Mouse (Mus musculus) MEL (cell line): Measurements from ENCODE around the gene Fgf3. TPM values are rescaled to one million over a fixed set of nuclear protein-coding genes. Genes with fewer than 3 reads are reported as not detected.

Source experiments
- DNase-seq: peaks from one replicate; pipeline ENCODE4 v3.0.0; 2011; ENCODE audit warnings: low read depth, low spot score
- H3K27ac ChIP-seq: 2 replicates; pipeline ENCODE4 v1.5.1; 2012; ENCODE audit warnings: low read depth, mild to moderate bottlenecking, control low read depth, low read length, moderate library complexity; ENCODE audit not compliant: control insufficient read depth
- H3K27me3 ChIP-seq, 2 experiments: fragments of 150-350 bp in 1 of 2; sonication (generic) in 1 of 2; 2 replicates each; pipeline ENCODE4 v1.6.1; 2012; ENCODE audit warnings: low read length in 2 of 2, mild to moderate bottlenecking in 2 of 2, improper control_type of control experiment in 1 of 2, moderate library complexity in 1 of 2; ENCODE audit not compliant: insufficient read depth in 2 of 2, control insufficient read depth in 1 of 2
- H3K36me3 ChIP-seq, 2 experiments: 2 replicates each; pipeline ENCODE4 v1.6.1; 2012 to 2014; ENCODE audit warnings: low read length in 2 of 2, improper control_type of control experiment in 1 of 2, inconsistent platforms in 1 of 2, mild to moderate bottlenecking in 1 of 2; ENCODE audit not compliant: insufficient read depth in 2 of 2, control insufficient read depth in 1 of 2
- H3K4me1 ChIP-seq, 2 experiments: fragments of 150-350 bp in 1 of 2; sonication (generic) in 1 of 2; 2 replicates each; pipeline ENCODE4 v1.6.1; 2012; ENCODE audit warnings: low read length in 2 of 2, improper control_type of control experiment in 1 of 2, mild to moderate bottlenecking in 1 of 2; ENCODE audit not compliant: insufficient read depth in 2 of 2, control insufficient read depth in 1 of 2
- H3K4me3 ChIP-seq, 2 experiments: fragments of 150-350 bp in 1 of 2; sonication (generic) in 1 of 2; 2 replicates each; pipeline ENCODE4 v1.5.1; 2012; ENCODE audit warnings: low read depth in 2 of 2, low read length in 2 of 2, mild to moderate bottlenecking in 2 of 2, moderate library complexity in 2 of 2, control low read depth in 1 of 2, improper control_type of control experiment in 1 of 2; ENCODE audit not compliant: control insufficient read depth in 1 of 2, insufficient read depth in 1 of 2
- H3K79me2 ChIP-seq: 2 replicates; pipeline ENCODE4 v1.6.1; 2012; ENCODE audit warnings: mild to moderate bottlenecking, low read length, moderate library complexity; ENCODE audit not compliant: control insufficient read depth, poor library complexity, insufficient read depth
- H3K9ac ChIP-seq: 2 replicates; pipeline ENCODE4 v1.6.1; 2012; ENCODE audit warnings: low read depth, mild to moderate bottlenecking, control low read depth, low read length, moderate library complexity; ENCODE audit not compliant: control insufficient read depth, poor library complexity, severe bottlenecking
- H3K9me3 ChIP-seq: fragments of 150-350 bp; sonication (generic); replicated peaks from 2 replicates; pipeline ENCODE4 v1.6.1; 2012; ENCODE audit warnings: mild to moderate bottlenecking, low read length, improper control_type of control experiment, moderate library complexity; ENCODE audit not compliant: insufficient read depth
- BHLHE40 ChIP-seq: IDR thresholded peaks from 2 replicates; pipeline ENCODE4 v1.6.1; 2012; ENCODE audit warnings: low read depth, mild to moderate bottlenecking, inconsistent platforms, low read length, improper control_type of control experiment, borderline replicate concordance
- CHD2 ChIP-seq: IDR thresholded peaks from 2 replicates; pipeline ENCODE4 v1.6.1; 2011; ENCODE audit warnings: low read length, improper control_type of control experiment
- CTCF ChIP-seq, 3 experiments: IDR thresholded peaks in 2 of 3; conservative IDR thresholded peaks in 1 of 3; 2 replicates each; pipeline ENCODE4 v1.5.1; 2011 to 2012; ENCODE audit warnings: low read length in 3 of 3, low read depth in 2 of 3, mild to moderate bottlenecking in 2 of 3, improper control_type of control experiment in 1 of 3, inconsistent platforms in 1 of 3, mixed read lengths in 1 of 3, moderate library complexity in 1 of 3; ENCODE audit not compliant: control insufficient read depth in 1 of 3, insufficient read depth in 1 of 3, poor library complexity in 1 of 3, severe bottlenecking in 1 of 3
- E2F4 ChIP-seq: IDR thresholded peaks from 2 replicates; pipeline ENCODE4 v1.6.1; 2011; ENCODE audit warnings: low read depth, low read length, improper control_type of control experiment, borderline replicate concordance
- ELF1 ChIP-seq: IDR thresholded peaks from 2 replicates; pipeline ENCODE4 v1.6.1; 2014; ENCODE audit warnings: low read depth, mild to moderate bottlenecking, inconsistent platforms, low read length, improper control_type of control experiment, moderate library complexity
- EP300 ChIP-seq, 2 experiments: IDR thresholded peaks; 2 replicates each; pipeline ENCODE4 v1.6.1; 2011; ENCODE audit warnings: improper control_type of control experiment in 2 of 2, low read length in 2 of 2, low read depth in 1 of 2, mild to moderate bottlenecking in 1 of 2
- ETS1 ChIP-seq: IDR thresholded peaks from 2 replicates; pipeline ENCODE4 v1.6.1; 2012; ENCODE audit warnings: low read depth, mild to moderate bottlenecking, inconsistent platforms, low read length, improper control_type of control experiment, moderate library complexity
- HCFC1 ChIP-seq: IDR thresholded peaks from 2 replicates; pipeline ENCODE4 v1.6.1; 2012; ENCODE audit warnings: low read depth, mild to moderate bottlenecking, inconsistent platforms, low read length, improper control_type of control experiment, moderate library complexity
- MAFK ChIP-seq: IDR thresholded peaks from 2 replicates; pipeline ENCODE4 v1.6.1; 2011; ENCODE audit warnings: low read depth, mild to moderate bottlenecking, low read length, improper control_type of control experiment, borderline replicate concordance
- MAX ChIP-seq: IDR thresholded peaks from 2 replicates; pipeline ENCODE4 v1.6.1; 2011; ENCODE audit warnings: low read length, improper control_type of control experiment
- MEF2A ChIP-seq: IDR thresholded peaks from 2 replicates; pipeline ENCODE4 v1.6.1; 2014; ENCODE audit warnings: low read depth, mild to moderate bottlenecking, inconsistent platforms, low read length, improper control_type of control experiment; ENCODE audit not compliant: poor library complexity, insufficient replicate concordance, severe bottlenecking; ENCODE audit errors: extremely low read depth
- MYB ChIP-seq: IDR thresholded peaks from 2 replicates; pipeline ENCODE4 v1.6.1; 2011; ENCODE audit warnings: mild to moderate bottlenecking, low read depth, low read length, improper control_type of control experiment
- MYC ChIP-seq: IDR thresholded peaks from 2 replicates; pipeline ENCODE4 v1.6.1; 2011; ENCODE audit warnings: low read depth, mild to moderate bottlenecking, low read length, improper control_type of control experiment, moderate library complexity
- POLR2AphosphoS2 ChIP-seq: IDR thresholded peaks from 2 replicates; pipeline ENCODE4 v1.6.1; 2011; ENCODE audit warnings: low read length, improper control_type of control experiment
- RAD21 ChIP-seq: IDR thresholded peaks from 2 replicates; pipeline ENCODE4 v1.6.1; 2011; ENCODE audit warnings: mild to moderate bottlenecking, low read depth, low read length, improper control_type of control experiment
- RCOR1 ChIP-seq: IDR thresholded peaks from 2 replicates; pipeline ENCODE4 v1.6.1; 2012; ENCODE audit warnings: low read depth, mild to moderate bottlenecking, inconsistent platforms, low read length, improper control_type of control experiment
- SMC3 ChIP-seq: IDR thresholded peaks from 2 replicates; pipeline ENCODE4 v1.6.1; 2011; ENCODE audit warnings: low read depth, low read length, improper control_type of control experiment
- TAL1 ChIP-seq: IDR thresholded peaks from 2 replicates; pipeline ENCODE4 v1.6.1; 2012; ENCODE audit warnings: mild to moderate bottlenecking, inconsistent platforms, low read length, moderate library complexity, mixed read lengths
- TBP ChIP-seq: IDR thresholded peaks from 2 replicates; pipeline ENCODE4 v1.8.0; 2011; ENCODE audit warnings: low read depth, low read length, improper control_type of control experiment
- UBTF ChIP-seq: IDR thresholded peaks from 2 replicates; pipeline ENCODE4 v1.6.1; 2012; ENCODE audit warnings: low read depth, mild to moderate bottlenecking, inconsistent platforms, low read length, improper control_type of control experiment, moderate library complexity, borderline replicate concordance; ENCODE audit not compliant: insufficient read depth
- USF1 ChIP-seq: IDR thresholded peaks from 2 replicates; pipeline ENCODE4 v1.6.1; 2014; ENCODE audit warnings: low read depth, mild to moderate bottlenecking, inconsistent platforms, low read length, improper control_type of control experiment, moderate library complexity
- USF2 ChIP-seq, 2 experiments: IDR thresholded peaks; 2 replicates each; pipeline ENCODE4 v1.6.1; 2011 to 2012; ENCODE audit warnings: improper control_type of control experiment in 2 of 2, low read length in 2 of 2, borderline replicate concordance in 1 of 2, inconsistent platforms in 1 of 2, low read depth in 1 of 2, mild to moderate bottlenecking in 1 of 2; ENCODE audit not compliant: insufficient read depth in 1 of 2
- ZKSCAN1 ChIP-seq: IDR thresholded peaks from 2 replicates; pipeline ENCODE4 v1.6.1; 2012; ENCODE audit warnings: low read depth, mild to moderate bottlenecking, inconsistent platforms, low read length, improper control_type of control experiment, moderate library complexity
- ZNF384 ChIP-seq: IDR thresholded peaks from 2 replicates; pipeline ENCODE4 v1.6.1; 2012; ENCODE audit warnings: low read depth, mild to moderate bottlenecking, inconsistent platforms, low read length, improper control_type of control experiment
- polyA plus RNA-seq, 2 experiments: library from polyadenylated mRNA; stranded (reverse) in 1 of 2; unstranded in 1 of 2; fragments of >175 nt in 1 of 2; fragments of >200 nt in 1 of 2; gene quantifications; 2 replicates each; pipeline versions ENCODE4 v1.2.1 to v1.2.4; 2012; ENCODE audit warnings: low replicate concordance in 2 of 2, low read depth in 1 of 2; ENCODE audit not compliant: insufficient read length in 2 of 2, insufficient read depth in 1 of 2, missing spikeins in 1 of 2
- total RNA-seq: library from RNA; depleted of rRNA; stranded (reverse); fragments of 300-350 nt; gene quantifications from 2 replicates; pipeline ENCODE4 v1.2.3, GENCODE M21; 2012

The Fgf3 gene
- total and polyA plus RNA-seq, 3 experiments = not detected

DNA sequence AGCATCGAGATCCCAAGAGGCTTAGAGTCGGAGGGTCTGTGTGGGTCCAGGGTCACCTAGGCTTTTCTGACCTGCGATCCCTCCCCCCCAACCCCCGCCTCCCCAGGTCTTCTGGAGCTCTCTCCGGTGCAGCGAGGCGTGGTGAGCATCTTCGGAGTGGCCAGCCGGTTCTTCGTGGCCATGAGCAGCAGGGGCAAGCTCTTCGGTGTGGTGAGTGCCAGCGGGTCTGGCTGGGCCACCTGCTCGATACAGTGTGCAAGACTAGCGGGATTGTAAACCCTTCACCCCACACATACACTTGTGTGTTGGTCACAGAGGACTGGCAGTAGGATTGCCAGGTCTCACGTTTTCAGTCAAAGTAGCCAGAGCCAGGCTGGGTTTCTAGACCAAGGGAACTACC lies 24.2 kb downstream of the Fgf3 start:
- no peak overlapping the region for H3K9ac ChIP-seq
- no peak overlapping the region for H3K27ac ChIP-seq
- no peaks in the 10 kb centered on the region for H3K9me3 ChIP-seq
- no peaks in the 10 kb centered on the region for H3K27me3 ChIP-seq
- no peak for TF ChIP-seq RAD21
- TF ChIP-seq TAL1 = no peak
- H3K4me3 ChIP-seq = no peak overlapping the region
- H3K4me1 ChIP-seq = no peaks in the 10 kb centered on the region
- no peaks in the 10 kb centered on the region for H3K79me2 ChIP-seq
- DNase-seq = no peak
- H3K36me3 ChIP-seq = no peaks in the 10 kb centered on the region

DNA sequence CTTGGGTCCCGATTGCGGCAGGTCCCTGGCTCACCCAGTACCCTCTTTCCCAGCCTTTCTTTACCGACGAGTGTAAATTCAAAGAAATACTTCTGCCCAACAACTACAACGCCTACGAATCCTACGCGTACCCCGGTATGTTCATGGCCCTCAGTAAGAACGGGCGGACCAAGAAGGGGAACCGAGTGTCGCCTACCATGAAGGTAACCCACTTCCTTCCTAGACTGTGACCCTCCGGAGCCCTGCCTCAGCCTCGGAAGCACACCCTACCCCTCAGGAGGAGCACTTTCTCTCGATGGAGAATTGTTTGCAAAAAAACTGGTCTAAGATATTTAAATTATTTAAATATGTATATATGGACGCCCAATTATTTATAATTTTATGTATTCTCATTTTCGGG lies 24.8 kb downstream of the Fgf3 start:
- H3K9me3 ChIP-seq = no peaks in the 10 kb centered on the region
- TF ChIP-seq USF2 (IDR thresholded peaks at IDR 0.05; ENCODE audit: borderline replicate concordance in 1 of 2, insufficient read depth in 1 of 2, low read depth in 1 of 2, low read length in 2 of 2) (no peak), CTCF (IDR thresholded peaks at IDR 0.05 in 2 of 3, conservative IDR thresholded peaks at IDR 0.05 in 1 of 3; ENCODE audit: control insufficient read depth in 1 of 3, insufficient read depth in 1 of 3, low read depth in 2 of 3, low read length in 3 of 3, poor library complexity in 1 of 3, severe bottlenecking in 1 of 3) (no peak), MYB (no peak), MEF2A (no peak), CHD2 (no peak), RCOR1 (no peak), MAFK (no peak), UBTF (no peak), ZNF384 (no peak), ETS1 (no peak), ELF1 (no peak), SMC3 (no peak), BHLHE40 (no peak)
- TF ChIP-seq, all 39 proteins: peak for 0
- H3K4me3 ChIP-seq = no peak overlapping the region
- H3K27me3 ChIP-seq = no peaks in the 10 kb centered on the region
- no peak overlapping the region for H3K27ac ChIP-seq
- DNase-seq = no peak
- no peaks in the 10 kb centered on the region for H3K4me1 ChIP-seq
- H3K79me2 ChIP-seq = no peaks in the 10 kb centered on the region
- H3K9ac ChIP-seq = no peak overlapping the region
- no peaks in the 10 kb centered on the region for H3K36me3 ChIP-seq

GRCm38 (mm10) chr7:144863196-144863595 lies 25.3 kb downstream of the Fgf3 start:
- no peak for DNase-seq
- Histone ChIP-seq H3K36me3 (no peaks in the 10 kb centered on the region), H3K27me3 (no peaks in the 10 kb centered on the region), H3K9me3 (no peaks in the 10 kb centered on the region), H3K79me2 (no peaks in the 10 kb centered on the region), H3K27ac (no peak overlapping the region), H3K9ac (no peak overlapping the region), H3K4me1 (no peaks in the 10 kb centered on the region), H3K4me3 (no peak overlapping the region)
- no peak for TF ChIP-seq MAX
- no peak for TF ChIP-seq USF1
- no peak for TF ChIP-seq MAFK
- TF ChIP-seq EP300 (IDR thresholded peaks at IDR 0.05; ENCODE audit: low read depth in 1 of 2, low read length in 2 of 2) = no peak
- no peak for TF ChIP-seq ZKSCAN1
- no peak for TF ChIP-seq ETS1
- no peak for TF ChIP-seq MEF2A
- TF ChIP-seq E2F4 = no peak
- no peak for TF ChIP-seq CTCF (IDR thresholded peaks at IDR 0.05 in 2 of 3, conservative IDR thresholded peaks at IDR 0.05 in 1 of 3; ENCODE audit: control insufficient read depth in 1 of 3, insufficient read depth in 1 of 3, low read depth in 2 of 3, low read length in 3 of 3, poor library complexity in 1 of 3, severe bottlenecking in 1 of 3)
- no peak for TF ChIP-seq TBP
- TF ChIP-seq HCFC1 = no peak
- no peak for TF ChIP-seq POLR2AphosphoS2
- no peak for TF ChIP-seq MYC
- no peak for TF ChIP-seq ELF1
